Mouse (Mus musculus): Measurements from ENCODE around the gene Sptbn4. TPM values are rescaled to one million over a fixed set of nuclear protein-coding genes. Genes with fewer than 3 reads are reported as not detected.

Sptbn4 gene
- total RNA-seq, 1 experiment, result 9.1 TPM

GRCm38 (mm10) chr7:27364379-27364778 lies 83.1 kb downstream of the Sptbn4 start:
- peak overlapping the region; percentile 53 to 63 for H3K4me3 ChIP-seq (ENCODE audit: insufficient read depth in 1 of 2, low read depth in 1 of 2, low read length in 2 of 2, poor library complexity in 1 of 2, severe bottlenecking in 1 of 2)
- DNase-seq (ENCODE audit: low read depth, low spot score), result no peak

DNA sequence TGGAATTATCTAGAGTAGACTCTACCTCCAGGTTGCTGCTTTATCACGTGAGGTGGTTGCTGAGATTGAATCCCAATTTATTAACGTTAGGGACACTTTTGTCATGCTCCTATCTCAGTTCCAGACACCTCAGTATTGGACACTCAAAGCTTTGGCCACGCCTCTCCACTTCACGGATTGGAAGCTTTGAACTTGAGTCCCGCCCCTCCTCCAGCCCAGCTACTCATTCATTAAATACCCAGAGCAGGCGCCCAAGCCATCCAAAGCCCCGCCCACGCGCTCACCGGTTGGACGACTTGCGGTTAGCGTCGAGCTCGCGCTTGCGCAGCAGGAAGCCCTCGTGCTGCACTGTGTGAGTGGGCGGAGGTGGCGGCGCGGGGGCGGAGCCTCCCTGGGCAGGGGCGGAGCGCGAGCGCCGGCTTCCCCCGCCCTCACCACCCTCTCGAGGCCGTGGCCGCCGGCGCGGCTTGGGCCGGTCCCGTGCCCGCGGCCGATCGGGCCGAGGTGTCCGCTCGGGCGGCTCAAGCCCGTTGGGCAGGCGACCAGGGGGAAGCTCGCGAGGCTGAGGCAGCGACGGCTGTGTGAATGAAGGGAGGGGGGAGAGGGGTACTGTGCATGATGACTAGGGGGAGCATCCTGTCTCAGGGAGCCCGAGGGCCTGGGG lies 86.1 kb downstream of the Sptbn4 start:
- peak; percentile 41; the same call in 1 of the 2 replicates for TF ChIP-seq HCFC1 (IDR thresholded peaks at IDR 0.05; ENCODE audit: borderline replicate concordance, insufficient read depth, low read length)
- no peak for TF ChIP-seq ZNF384 (IDR thresholded peaks at IDR 0.05; ENCODE audit: low read depth, low read length)
- Histone ChIP-seq H3K9me3 (ENCODE audit: control insufficient read depth, insufficient read depth, low read depth, low read length) (no peaks in the 10 kb centered on the region), H3K9ac (ENCODE audit: insufficient read depth, low read depth, low read length, poor library complexity, severe bottlenecking) (peak overlapping the region; percentile 78), H3K4me1 (ENCODE audit: control insufficient read depth in 2 of 2, insufficient read depth in 2 of 2, low read length in 2 of 2, poor library complexity in 1 of 2) (peaks cover 9 to 18% of the 10 kb centered on the region in 2 experiments), H3K4me3 (ENCODE audit: insufficient read depth in 1 of 2, low read depth in 1 of 2, low read length in 2 of 2, poor library complexity in 1 of 2, severe bottlenecking in 1 of 2) (peak overlapping the region; percentile 68 to 71), H3K27ac (ENCODE audit: insufficient read depth, low read depth, low read length, poor library complexity, severe bottlenecking) (peak overlapping the region; percentile 89; the same call in 1 of the 2 replicates), H3K36me3 (ENCODE audit: control insufficient read depth, insufficient read depth, low read length, poor library complexity, severe bottlenecking) (no peaks in the 10 kb centered on the region)
- in situ Hi-C loops (cut with MboI; ENCODE audit: low sequenced_read_pairs in 2 of 2, unreplicated experiment in 2 of 2), result no loop called here
- DNase-seq (ENCODE audit: low read depth, low spot score), result peak; percentile 100

More at GRCm38 (mm10) chr7:27364379-27364778, 83.1 kb downstream of the Sptbn4 start:
- Histone ChIP-seq H3K9ac (ENCODE audit: insufficient read depth, low read depth, low read length, poor library complexity, severe bottlenecking) (peak overlapping the region; percentile 68), H3K27ac (ENCODE audit: insufficient read depth, low read depth, low read length, poor library complexity, severe bottlenecking) (no peak overlapping the region), H3K4me1 (ENCODE audit: control insufficient read depth in 2 of 2, insufficient read depth in 2 of 2, low read length in 2 of 2, poor library complexity in 1 of 2) (peaks cover 12 to 29% of the 10 kb centered on the region in 2 experiments), H3K36me3 (ENCODE audit: control insufficient read depth, insufficient read depth, low read length, poor library complexity, severe bottlenecking) (peaks cover 4% of the 10 kb centered on the region), H3K9me3 (ENCODE audit: control insufficient read depth, insufficient read depth, low read depth, low read length) (no peaks in the 10 kb centered on the region)
- TF ChIP-seq CHD2 (IDR thresholded peaks at IDR 0.05; ENCODE audit: low read depth, low read length), result no peak
- in situ Hi-C loops (cut with MboI; ENCODE audit: low sequenced_read_pairs in 2 of 2, unreplicated experiment in 2 of 2), result no loop called here

DNA sequence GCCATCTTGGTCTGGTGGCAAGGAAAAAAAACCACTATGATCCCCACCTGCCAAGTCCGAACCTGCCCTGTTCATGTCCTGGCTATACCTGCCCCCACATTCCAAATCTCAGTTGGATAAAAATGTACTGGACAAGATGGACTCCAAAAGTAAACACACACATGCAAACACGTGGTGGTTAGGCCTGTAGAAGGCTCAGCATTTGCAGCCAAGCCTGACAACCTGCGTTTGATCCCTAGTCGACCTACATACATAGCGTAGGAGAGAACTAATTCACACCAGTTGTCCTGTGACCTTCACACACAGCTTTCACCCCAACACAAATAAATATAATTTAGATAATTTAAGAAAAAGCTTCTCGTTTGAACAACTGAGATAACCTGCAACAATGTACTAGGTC lies 86.7 kb downstream of the Sptbn4 start:
- no peaks in the 10 kb centered on the region for H3K36me3 ChIP-seq (ENCODE audit: control insufficient read depth, insufficient read depth, low read length, poor library complexity, severe bottlenecking)
- TF ChIP-seq ZNF384 (IDR thresholded peaks at IDR 0.05; ENCODE audit: low read depth, low read length) (no peak), CHD2 (IDR thresholded peaks at IDR 0.05; ENCODE audit: low read depth, low read length) (no peak), HCFC1 (IDR thresholded peaks at IDR 0.05; ENCODE audit: borderline replicate concordance, insufficient read depth, low read length) (no peak), ZC3H11A (IDR thresholded peaks at IDR 0.05; ENCODE audit: borderline replicate concordance, low read depth, low read length) (no peak), MAFK (IDR thresholded peaks at IDR 0.05; ENCODE audit: insufficient read depth, low read depth, low read length) (no peak)
- no peak for DNase-seq (ENCODE audit: low read depth, low spot score)
- H3K4me1 ChIP-seq (ENCODE audit: control insufficient read depth in 2 of 2, insufficient read depth in 2 of 2, low read length in 2 of 2, poor library complexity in 1 of 2), result peaks cover 9 to 15% of the 10 kb centered on the region in 2 experiments
- H3K4me3 ChIP-seq (ENCODE audit: insufficient read depth in 1 of 2, low read depth in 1 of 2, low read length in 2 of 2, poor library complexity in 1 of 2, severe bottlenecking in 1 of 2), result peak overlapping the region; percentile 50 to 52
- H3K9ac ChIP-seq (ENCODE audit: insufficient read depth, low read depth, low read length, poor library complexity, severe bottlenecking), result peak overlapping the region; percentile 72
- in situ Hi-C loops (cut with MboI; ENCODE audit: low sequenced_read_pairs in 2 of 2, unreplicated experiment in 2 of 2), result no loop called here
- H3K27ac ChIP-seq (ENCODE audit: insufficient read depth, low read depth, low read length, poor library complexity, severe bottlenecking), result peak overlapping the region; percentile 89
- H3K9me3 ChIP-seq (ENCODE audit: control insufficient read depth, insufficient read depth, low read depth, low read length), result no peaks in the 10 kb centered on the region

DNA sequence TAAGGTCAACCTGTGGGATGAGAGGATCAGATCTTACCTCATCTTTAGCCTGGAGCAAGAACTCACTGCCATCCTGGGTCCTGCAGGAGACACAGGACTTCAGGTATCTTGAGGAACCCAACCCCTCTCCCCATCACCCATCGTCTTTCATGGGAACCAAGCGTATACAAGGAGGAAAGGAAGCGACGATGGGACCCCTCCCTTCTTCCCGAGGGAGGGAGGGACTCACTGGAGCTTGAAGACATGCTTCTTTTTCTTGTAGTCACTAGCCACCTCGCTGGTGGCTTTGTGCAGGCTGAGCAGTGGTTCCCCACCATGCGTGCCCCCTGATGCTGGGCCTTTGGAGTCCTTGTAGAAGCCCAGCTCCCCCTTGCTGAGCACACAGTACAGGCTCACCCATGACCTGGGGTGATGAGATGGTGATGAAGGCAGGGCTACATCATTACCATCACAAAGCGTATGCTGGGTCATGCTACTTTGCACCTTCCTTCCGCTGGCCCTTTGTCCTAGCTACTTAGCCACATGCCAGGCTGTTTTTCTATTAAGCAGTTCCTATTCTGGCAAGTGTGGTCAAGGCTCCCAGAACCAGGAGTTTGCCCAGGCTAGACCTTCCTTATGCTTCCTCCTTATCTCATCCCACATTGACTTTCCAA lies 87.7 kb downstream of the Sptbn4 start:
- Histone ChIP-seq H3K9me3 (ENCODE audit: control insufficient read depth, insufficient read depth, low read depth, low read length) (no peaks in the 10 kb centered on the region), H3K27ac (ENCODE audit: insufficient read depth, low read depth, low read length, poor library complexity, severe bottlenecking) (peak overlapping the region; percentile 89), H3K36me3 (ENCODE audit: control insufficient read depth, insufficient read depth, low read length, poor library complexity, severe bottlenecking) (no peaks in the 10 kb centered on the region), H3K4me3 (ENCODE audit: insufficient read depth in 1 of 2, low read depth in 1 of 2, low read length in 2 of 2, poor library complexity in 1 of 2, severe bottlenecking in 1 of 2) (peak overlapping the region in 1 of 2 experiments; percentile 31; a peak in 2 of 4 replicates), H3K9ac (ENCODE audit: insufficient read depth, low read depth, low read length, poor library complexity, severe bottlenecking) (peak overlapping the region; percentile 35; the same call in 1 of the 2 replicates), H3K4me1 (ENCODE audit: control insufficient read depth in 2 of 2, insufficient read depth in 2 of 2, low read length in 2 of 2, poor library complexity in 1 of 2) (peaks cover 7 to 8% of the 10 kb centered on the region in 2 experiments)
- no peak for DNase-seq (ENCODE audit: low read depth, low spot score)
- in situ Hi-C loops (cut with MboI; ENCODE audit: low sequenced_read_pairs in 2 of 2, unreplicated experiment in 2 of 2), result no loop called here
- TF ChIP-seq HCFC1 (IDR thresholded peaks at IDR 0.05; ENCODE audit: borderline replicate concordance, insufficient read depth, low read length) (no peak), MAFK (IDR thresholded peaks at IDR 0.05; ENCODE audit: insufficient read depth, low read depth, low read length) (peak; percentile 89), CHD2 (IDR thresholded peaks at IDR 0.05; ENCODE audit: low read depth, low read length) (no peak), ZC3H11A (IDR thresholded peaks at IDR 0.05; ENCODE audit: borderline replicate concordance, low read depth, low read length) (no peak)

Measured in ES-E14 (cell line).